Mouse (Mus musculus) G1E (cell line): ENCODE measurements around the gene Sugp1.

Source experiments
- CTCF ChIP-seq: IDR thresholded peaks from 2 replicates; pipeline ENCODE4 v1.5.1; 2012; ENCODE audit warnings: low read depth, low read length, inconsistent platforms, mixed read lengths
- GATA1 ChIP-seq: IDR thresholded peaks from 2 replicates; pipeline ENCODE4 v1.6.1; 2012; ENCODE audit warnings: borderline replicate concordance, low read length, inconsistent platforms, mixed read lengths
- POLR2AphosphoS5 ChIP-seq: IDR thresholded peaks from 2 replicates; pipeline ENCODE4 v1.6.1; 2012; ENCODE audit warnings: low read depth, low read length, inconsistent platforms; ENCODE audit not compliant: insufficient replicate concordance
- TAL1 ChIP-seq: conservative IDR thresholded peaks from 2 replicates; pipeline ENCODE4 v1.6.1; 2012; ENCODE audit warnings: low read depth, low read length, inconsistent platforms, mixed read lengths

- TF ChIP-seq CTCF (no peak), TAL1 (no peak), GATA1 (no peak), POLR2AphosphoS5 (no peak)
Observed at GRCm38 (mm10) chr8:69995422-69995775, 47.2 kb upstream of the Sugp1 start.
